Mouse (Mus musculus): ENCODE measurements around the gene Casq2. TPM values are rescaled to one million over a fixed set of nuclear protein-coding genes. Genes with fewer than 3 reads are reported as not detected.

Gene Casq2
- polyA plus RNA-seq, 1 experiment from 2014 or later, result 7.0 TPM

DNA sequence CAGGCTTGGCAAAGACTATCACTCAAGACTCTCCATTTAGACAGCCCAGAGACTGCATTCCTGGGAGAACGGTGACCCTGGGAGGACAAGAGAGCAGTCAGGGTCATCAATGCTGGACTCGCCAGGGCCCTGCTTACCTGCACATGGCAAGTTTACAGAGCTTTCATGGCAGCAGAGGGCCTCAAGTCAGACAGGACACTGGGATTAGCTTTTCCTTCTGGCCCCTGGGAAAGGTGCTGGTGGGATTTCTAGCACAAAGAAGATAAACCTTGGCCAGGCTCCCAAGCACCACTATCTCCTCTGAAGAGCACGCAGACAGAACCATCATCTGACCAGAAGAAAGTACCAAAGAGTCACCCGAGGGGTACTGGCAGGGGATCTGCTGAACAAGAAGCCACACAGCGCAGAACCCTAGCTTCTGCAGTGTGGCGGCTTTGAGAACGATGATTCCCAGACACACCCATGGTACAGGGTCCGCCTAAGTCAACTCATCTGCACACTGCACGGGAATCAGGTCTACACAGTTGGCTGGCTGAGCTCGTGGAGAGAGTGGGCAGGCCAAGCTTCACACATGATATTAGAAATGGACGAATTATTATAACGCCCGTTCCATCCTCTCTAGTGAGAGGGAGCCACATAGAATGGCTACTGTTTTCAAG, 1.3 kb upstream of the Casq2 start:
- Histone ChIP-seq H3K9ac (replicated peaks; ENCODE audit: low read depth) (no peak overlapping the region), H3K36me3 (ENCODE audit: insufficient read depth, low read length) (no peaks in the 10 kb centered on the region), H3K27me3 (replicated peaks; ENCODE audit: insufficient read depth, low read length) (0 out of 2 replicates have a peak, but pooled peaks cover 2% of the 10 kb centered on the region), H3K4me2 (replicated peaks; ENCODE audit: low read depth, low read length) (no peak overlapping the region), H3K27ac (ENCODE audit: low read length) (no peak overlapping the region), H3K4me1 (ENCODE audit: insufficient read depth, low read depth, low read length) (no peaks in the 10 kb centered on the region), H3K4me3 (ENCODE audit: low read depth, low read length) (no peak overlapping the region), H3K9me3 (ENCODE audit: low read length) (no peaks in the 10 kb centered on the region)
- WGBS, result 75% methylated on average over 13 of the region's 13 CpGs
- DNase-seq (ENCODE audit: low spot score), result no peak
- ATAC-seq, result no peak
- TF ChIP-seq CTCF (IDR thresholded peaks at IDR 0.05) (no peak), EP300 (IDR thresholded peaks at IDR 0.05) (no peak)

DNA sequence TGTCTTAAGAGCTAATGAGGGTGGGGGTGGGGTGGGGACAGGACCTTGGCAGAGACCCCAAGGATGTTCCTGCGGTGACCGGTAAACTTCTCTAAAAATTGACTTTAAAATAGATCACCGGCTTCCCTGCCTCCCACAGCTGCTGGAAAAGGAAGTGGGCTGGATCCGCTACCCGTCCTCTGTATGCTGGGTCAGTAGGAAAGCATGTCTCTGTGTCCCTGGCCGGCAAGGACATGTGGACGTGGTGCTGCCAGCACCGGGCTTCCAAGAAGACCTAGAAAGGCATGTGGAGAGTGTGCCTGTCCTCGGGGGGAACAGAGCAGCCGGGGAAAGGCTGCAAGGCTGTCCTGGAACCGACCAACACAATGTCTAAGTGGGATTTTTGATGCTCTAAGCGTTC, 496 bp upstream of the Casq2 start:
- no peak overlapping the region for H3K9ac ChIP-seq (replicated peaks; ENCODE audit: low read depth)
- 0 out of 2 replicates have a peak, but pooled peaks cover 2% of the 10 kb centered on the region for H3K27me3 ChIP-seq (replicated peaks; ENCODE audit: insufficient read depth, low read length)
- no peaks in the 10 kb centered on the region for H3K4me1 ChIP-seq (ENCODE audit: insufficient read depth, low read depth, low read length)
- no peak overlapping the region for H3K4me2 ChIP-seq (replicated peaks; ENCODE audit: low read depth, low read length)
- ATAC-seq (no peak), DNase-seq (ENCODE audit: low spot score) (no peak)
- H3K4me3 ChIP-seq (ENCODE audit: low read depth, low read length), result no peak overlapping the region
- no peak overlapping the region for H3K27ac ChIP-seq (ENCODE audit: low read length)
- H3K36me3 ChIP-seq (ENCODE audit: insufficient read depth, low read length), result no peaks in the 10 kb centered on the region
- WGBS, result 30% methylated on average over 12 of the region's 12 CpGs
- TF ChIP-seq CTCF (IDR thresholded peaks at IDR 0.05) (no peak), EP300 (IDR thresholded peaks at IDR 0.05) (no peak)
- H3K9me3 ChIP-seq (ENCODE audit: low read length), result no peaks in the 10 kb centered on the region

DNA sequence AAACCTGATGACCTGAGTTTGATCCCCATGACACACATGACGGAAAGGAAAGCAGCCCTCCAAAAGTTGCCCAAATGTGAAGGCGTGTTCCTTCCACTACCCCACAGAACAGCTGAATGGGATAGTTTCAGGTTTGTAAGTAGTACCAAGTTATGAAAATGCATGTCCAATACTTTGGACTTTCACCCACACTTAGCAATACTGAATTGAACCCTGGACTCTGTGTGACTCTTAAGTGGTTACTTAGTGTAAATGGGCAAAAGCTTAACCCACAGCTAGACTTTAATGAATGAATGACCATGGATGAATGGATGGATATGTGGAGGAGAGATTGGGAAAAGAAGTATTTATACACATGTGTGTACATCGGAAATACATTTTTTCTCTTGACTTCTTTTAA, 8.6 kb downstream of the Casq2 start:
- H3K4me2 ChIP-seq (replicated peaks; ENCODE audit: low read depth, low read length), result no peak overlapping the region
- no peak overlapping the region for H3K4me3 ChIP-seq (ENCODE audit: low read depth, low read length)
- no peaks in the 10 kb centered on the region for H3K4me1 ChIP-seq (ENCODE audit: insufficient read depth, low read depth, low read length)
- H3K27ac ChIP-seq (ENCODE audit: low read length), result no peak overlapping the region
- H3K36me3 ChIP-seq (ENCODE audit: insufficient read depth, low read length), result no peaks in the 10 kb centered on the region
- no peak for DNase-seq (ENCODE audit: low spot score)
- TF ChIP-seq CTCF (IDR thresholded peaks at IDR 0.05) (no peak), EP300 (IDR thresholded peaks at IDR 0.05) (no peak)
- H3K27me3 ChIP-seq (replicated peaks; ENCODE audit: insufficient read depth, low read length), result no peaks in the 10 kb centered on the region
- no peak overlapping the region for H3K9ac ChIP-seq (replicated peaks; ENCODE audit: low read depth)
- H3K9me3 ChIP-seq (ENCODE audit: low read length), result no peaks in the 10 kb centered on the region
- WGBS, result 90% methylated on average over 3 of the region's 3 CpGs
- ATAC-seq, result no peak

DNA sequence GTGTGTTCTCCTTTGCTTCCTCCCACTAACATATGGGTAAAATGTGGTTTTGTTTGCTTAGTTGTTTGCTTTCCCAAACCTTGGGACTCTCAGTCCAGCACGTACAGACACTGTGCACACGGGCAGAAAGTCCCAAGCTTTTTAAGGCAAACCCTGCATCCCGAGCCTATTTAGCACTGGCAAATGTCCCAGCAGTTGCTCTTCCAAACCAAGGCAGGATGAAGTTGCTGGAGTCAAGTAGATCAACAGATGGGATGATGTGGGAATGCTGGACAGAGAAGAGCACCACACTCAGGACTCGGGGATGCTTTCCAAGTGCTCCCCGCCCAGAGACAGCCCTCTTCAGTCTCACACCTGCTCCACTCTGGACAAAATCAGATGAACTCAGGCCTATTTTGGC, 9.2 kb downstream of the Casq2 start:
- 44% methylated on average over 5 of the region's 5 CpGs for WGBS
- no peak for ATAC-seq
- Histone ChIP-seq H3K4me3 (ENCODE audit: low read depth, low read length) (no peak overlapping the region), H3K4me1 (ENCODE audit: insufficient read depth, low read depth, low read length) (no peaks in the 10 kb centered on the region), H3K36me3 (ENCODE audit: insufficient read depth, low read length) (no peaks in the 10 kb centered on the region), H3K9ac (replicated peaks; ENCODE audit: low read depth) (no peak overlapping the region), H3K27me3 (replicated peaks; ENCODE audit: insufficient read depth, low read length) (no peaks in the 10 kb centered on the region), H3K27ac (ENCODE audit: low read length) (no peak overlapping the region), H3K9me3 (ENCODE audit: low read length) (no peaks in the 10 kb centered on the region), H3K4me2 (replicated peaks; ENCODE audit: low read depth, low read length) (no peak overlapping the region)
- TF ChIP-seq EP300 (IDR thresholded peaks at IDR 0.05) (no peak), CTCF (IDR thresholded peaks at IDR 0.05) (no peak)
- no peak for DNase-seq (ENCODE audit: low spot score)

DNA sequence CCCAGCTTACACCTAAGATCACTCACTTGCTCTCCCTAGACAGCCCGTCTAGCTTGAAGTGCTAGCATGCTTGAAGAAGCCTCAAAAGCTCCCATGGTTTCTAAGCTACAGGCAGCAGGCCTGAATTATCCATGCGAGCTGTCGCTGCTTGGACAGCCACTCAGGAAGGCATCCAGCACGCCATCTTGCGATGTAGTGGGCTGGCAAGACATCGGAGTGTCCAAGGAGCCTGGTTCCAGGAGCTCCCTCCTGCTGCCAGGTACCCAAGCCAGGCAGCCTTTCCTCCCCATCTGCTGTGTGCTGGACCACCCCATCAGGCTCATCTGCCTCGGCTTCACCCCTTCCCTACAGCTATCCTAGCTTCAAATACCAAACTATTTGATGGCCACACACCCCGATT, 10.2 kb downstream of the Casq2 start:
- Histone ChIP-seq H3K4me1 (ENCODE audit: insufficient read depth, low read depth, low read length) (no peaks in the 10 kb centered on the region), H3K4me3 (ENCODE audit: low read depth, low read length) (no peak overlapping the region), H3K27ac (ENCODE audit: low read length) (no peak overlapping the region), H3K9ac (replicated peaks; ENCODE audit: low read depth) (no peak overlapping the region), H3K4me2 (replicated peaks; ENCODE audit: low read depth, low read length) (no peak overlapping the region), H3K9me3 (ENCODE audit: low read length) (no peaks in the 10 kb centered on the region), H3K27me3 (replicated peaks; ENCODE audit: insufficient read depth, low read length) (no peaks in the 10 kb centered on the region), H3K36me3 (ENCODE audit: insufficient read depth, low read length) (no peaks in the 10 kb centered on the region)
- 90% methylated on average over 8 of the region's 8 CpGs for WGBS
- ATAC-seq (no peak), DNase-seq (ENCODE audit: low spot score) (no peak)
- TF ChIP-seq EP300 (IDR thresholded peaks at IDR 0.05) (no peak), CTCF (IDR thresholded peaks at IDR 0.05) (no peak)

DNA sequence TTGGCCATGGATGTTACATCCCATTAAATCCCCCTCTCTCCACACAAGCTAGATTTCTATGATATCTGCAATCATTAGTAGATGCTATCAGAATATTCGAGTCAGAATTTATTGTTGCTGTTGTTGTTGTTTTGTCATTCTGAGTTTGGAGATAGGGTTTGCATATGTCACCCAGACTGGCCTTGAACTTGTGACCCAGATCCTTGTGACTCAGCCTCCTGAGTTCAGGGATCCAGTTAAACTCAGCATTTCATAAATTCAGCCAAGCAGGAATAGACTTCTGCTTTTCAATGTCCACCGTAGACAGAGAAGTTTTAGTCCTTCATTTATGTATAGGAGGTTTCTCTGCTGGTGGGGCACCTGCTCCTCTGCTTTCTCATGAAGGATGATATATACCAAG, 10.8 kb downstream of the Casq2 start:
- Histone ChIP-seq H3K27ac (ENCODE audit: low read length) (no peak overlapping the region), H3K4me1 (ENCODE audit: insufficient read depth, low read depth, low read length) (no peaks in the 10 kb centered on the region), H3K36me3 (ENCODE audit: insufficient read depth, low read length) (no peaks in the 10 kb centered on the region), H3K4me2 (replicated peaks; ENCODE audit: low read depth, low read length) (no peak overlapping the region), H3K4me3 (ENCODE audit: low read depth, low read length) (no peak overlapping the region), H3K9ac (replicated peaks; ENCODE audit: low read depth) (no peak overlapping the region), H3K27me3 (replicated peaks; ENCODE audit: insufficient read depth, low read length) (no peaks in the 10 kb centered on the region), H3K9me3 (ENCODE audit: low read length) (no peaks in the 10 kb centered on the region)
- DNase-seq (ENCODE audit: low spot score) (no peak), ATAC-seq (no peak)
- no peak for TF ChIP-seq EP300 (IDR thresholded peaks at IDR 0.05)
- TF ChIP-seq CTCF (IDR thresholded peaks at IDR 0.05), result no peak
- WGBS, result 84% methylated on average over 2 of the region's 2 CpGs

DNA sequence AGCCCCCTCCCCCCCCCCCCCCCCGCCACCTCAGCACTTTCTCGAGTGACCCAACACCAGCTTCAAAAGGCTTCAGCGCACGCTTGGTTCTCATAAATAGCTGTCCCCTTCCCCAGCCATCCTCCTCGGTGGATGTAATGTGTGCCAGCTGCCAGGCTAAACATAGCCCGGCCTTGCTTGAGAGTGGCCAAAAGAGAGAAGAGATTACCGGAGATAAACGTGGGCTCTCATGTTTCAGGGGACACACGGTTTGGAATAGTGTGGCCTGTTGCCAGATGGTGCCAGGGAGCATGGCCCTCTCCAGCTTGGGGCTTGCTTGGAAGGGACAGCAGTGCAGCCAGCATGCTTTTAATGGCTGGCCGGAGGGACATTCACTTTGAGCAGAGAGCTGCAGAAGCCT, 13.0 kb downstream of the Casq2 start:
- Histone ChIP-seq H3K27ac (ENCODE audit: low read length) (no peak overlapping the region), H3K4me3 (ENCODE audit: low read depth, low read length) (no peak overlapping the region), H3K9ac (replicated peaks; ENCODE audit: low read depth) (no peak overlapping the region), H3K36me3 (ENCODE audit: insufficient read depth, low read length) (no peaks in the 10 kb centered on the region), H3K9me3 (ENCODE audit: low read length) (no peaks in the 10 kb centered on the region), H3K4me1 (ENCODE audit: insufficient read depth, low read depth, low read length) (no peaks in the 10 kb centered on the region), H3K27me3 (replicated peaks; ENCODE audit: insufficient read depth, low read length) (no peaks in the 10 kb centered on the region), H3K4me2 (replicated peaks; ENCODE audit: low read depth, low read length) (no peak overlapping the region)
- WGBS, result 39% methylated on average over 9 of the region's 10 CpGs
- DNase-seq (ENCODE audit: low spot score) (no peak), ATAC-seq (no peak)
- TF ChIP-seq EP300 (IDR thresholded peaks at IDR 0.05) (no peak), CTCF (IDR thresholded peaks at IDR 0.05) (no peak)
